Mouse (Mus musculus) MN1 (cell line): Measurements from ENCODE around the gene Olfr1223.
"Not testable (repeated sequence)": the region's sequence is repeated elsewhere in the genome, so short reads cannot be mapped to it uniquely, and the experiment has no call there.

Experiments used
- DNase-seq: peaks from one replicate; pipeline ENCODE4 v3.0.0-alpha.2; 2016; ENCODE audit warnings: low spot score

The Olfr1223 gene

GRCm38 (mm10) chr2:89151460-89151859 is at the start of gene Olfr1223:
Gene Olfr1223 (minus strand): TSS chr2:89151560.
- DNase-seq = no peak

GRCm38 (mm10) chr2:89199948-89200347 is 48.6 kb upstream of the Olfr1223 start, which contains the start of gene Olfr1226:
Gene Olfr1226 (minus strand): TSS chr2:89200048.
- DNase-seq = no peak

DNA sequence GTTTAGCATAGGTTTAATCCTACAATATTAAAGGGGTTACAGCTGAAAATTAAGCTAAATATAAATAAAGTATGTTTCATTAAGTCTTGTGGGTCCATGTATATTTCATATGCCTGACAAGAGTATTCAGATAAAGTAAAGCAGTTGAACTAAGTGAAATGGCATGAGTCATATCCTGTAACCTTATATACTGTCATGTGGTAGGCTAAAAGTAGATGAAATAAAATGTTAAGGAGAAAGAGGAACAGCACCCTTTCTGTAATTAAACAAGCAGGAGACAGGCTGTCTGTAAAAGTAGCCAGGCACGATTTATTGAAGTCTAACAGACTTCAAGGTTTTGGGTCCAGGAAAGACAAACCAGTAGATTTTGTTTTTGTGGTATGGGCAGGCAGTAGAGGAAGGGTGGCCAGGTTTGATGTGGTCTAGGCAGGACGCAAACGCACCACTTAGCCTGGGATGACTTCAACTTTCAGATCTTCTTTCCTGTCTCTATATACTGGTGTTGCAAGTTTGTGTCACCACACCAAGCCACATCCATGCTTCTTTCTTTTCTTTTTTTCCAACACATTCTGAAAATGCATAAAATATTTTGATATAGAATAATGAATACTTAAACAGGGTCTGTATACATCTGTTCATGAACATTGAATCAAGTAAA is 45.1 kb upstream of the Olfr1223 start:
- no peak for DNase-seq

DNA sequence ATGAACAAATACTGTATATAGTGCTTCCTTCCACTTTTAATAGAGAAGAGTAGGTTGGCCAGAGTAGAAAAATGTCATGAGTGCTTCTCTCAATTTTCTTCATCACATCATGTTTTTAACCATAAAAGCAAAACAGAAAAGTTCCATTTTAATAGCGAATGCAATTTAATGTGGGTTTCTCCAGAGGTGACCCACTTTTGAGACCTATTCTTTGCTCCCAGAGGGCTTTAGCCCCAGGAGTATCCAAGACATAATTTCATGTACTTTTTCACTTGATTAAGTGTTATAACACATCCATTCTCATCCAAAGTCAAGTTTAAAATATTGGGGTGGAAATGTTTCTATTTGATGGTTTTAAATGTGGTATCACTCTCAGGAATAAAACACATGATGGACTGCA is 23.2 kb upstream of the Olfr1223 start, which contains the start of gene Olfr1225:
Gene Olfr1225 (minus strand): TSS at position 101 of the 400 bp plus-strand sequence.
- DNase-seq = no peak

- DNase-seq = not testable (repeated sequence)
Measured at GRCm38 (mm10) chr2:89164711-89165110, 13.4 kb upstream of the Olfr1223 start.

DNA sequence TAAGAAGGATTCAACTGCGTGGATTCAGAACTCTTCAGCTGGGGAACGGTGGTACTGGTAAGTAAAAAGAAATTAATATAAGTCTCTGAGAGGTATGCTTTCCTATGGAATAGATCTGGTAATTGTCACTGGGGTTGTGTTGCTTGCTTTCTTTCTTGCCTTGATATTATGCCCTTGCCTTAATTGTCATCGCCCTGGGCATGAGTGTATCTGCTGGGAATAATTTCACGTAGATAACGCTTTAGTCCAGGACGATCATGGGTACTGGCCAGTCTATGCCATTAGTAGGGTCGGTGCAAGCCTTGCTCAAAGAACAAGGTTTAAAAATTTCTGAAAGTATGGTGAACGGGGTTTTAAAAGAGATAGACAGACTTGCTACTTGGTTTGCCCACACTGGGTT is 12.6 kb upstream of the Olfr1223 start, which contains the start of gene Olfr1224-ps1:
Gene Olfr1224-ps1 (minus strand): TSS at position 101 of the 400 bp plus-strand sequence.
- not testable (repeated sequence) for DNase-seq

- DNase-seq = no peak
Measured at GRCm38 (mm10) chr2:89132954-89133353, 18.4 kb downstream of the Olfr1223 start, which contains the start of gene Olfr1222. Gene Olfr1222 (minus strand): TSS chr2:89133054.

DNA sequence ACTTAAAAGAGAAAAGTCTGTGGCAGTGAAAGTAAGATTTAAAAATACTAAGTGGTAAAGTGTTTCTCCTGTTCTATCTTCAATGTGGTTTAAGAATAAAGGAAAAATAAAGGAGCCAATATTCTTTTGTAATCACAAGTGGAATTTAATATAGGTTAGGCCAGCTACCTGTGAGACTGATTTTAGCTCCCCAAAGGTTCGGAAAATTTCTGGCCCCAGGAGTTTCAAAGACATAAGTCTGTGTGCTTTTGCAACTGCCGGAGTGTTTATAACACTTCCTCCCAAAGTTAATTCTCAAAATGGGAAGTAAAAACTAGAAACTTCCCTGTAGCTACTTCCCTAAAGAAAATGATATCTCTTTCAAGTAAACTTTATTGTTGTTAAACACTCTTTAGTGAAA is 34.2 kb downstream of the Olfr1223 start, which contains the start of gene Olfr1221:
Gene Olfr1221 (minus strand): TSS at position 101 of the 400 bp plus-strand sequence.
- DNase-seq = no peak

GRCm38 (mm10) chr2:89106735-89107134 is 44.6 kb downstream of the Olfr1223 start, which contains the start of gene Olfr1220:
Gene Olfr1220 (minus strand): TSS chr2:89106835.
- no peak for DNase-seq

DNA sequence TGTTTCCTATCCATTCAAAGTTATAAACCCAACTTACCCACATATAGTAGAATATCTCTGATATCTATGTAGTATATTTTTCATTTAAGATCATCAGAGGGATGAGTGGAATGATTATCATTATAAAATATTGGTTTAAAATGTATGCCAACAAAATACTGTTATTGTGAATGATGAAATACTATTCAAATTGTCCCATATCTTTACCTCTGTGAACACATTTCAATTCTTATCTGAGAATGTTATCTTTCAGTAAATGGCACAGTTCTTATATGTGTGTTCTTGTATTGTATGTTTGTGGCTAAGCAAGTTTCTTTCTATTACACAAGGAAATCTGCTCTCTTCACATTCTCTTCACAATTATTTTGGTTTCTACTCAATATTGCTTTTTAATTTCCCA is 45.7 kb downstream of the Olfr1223 start:
- DNase-seq = no peak

DNA sequence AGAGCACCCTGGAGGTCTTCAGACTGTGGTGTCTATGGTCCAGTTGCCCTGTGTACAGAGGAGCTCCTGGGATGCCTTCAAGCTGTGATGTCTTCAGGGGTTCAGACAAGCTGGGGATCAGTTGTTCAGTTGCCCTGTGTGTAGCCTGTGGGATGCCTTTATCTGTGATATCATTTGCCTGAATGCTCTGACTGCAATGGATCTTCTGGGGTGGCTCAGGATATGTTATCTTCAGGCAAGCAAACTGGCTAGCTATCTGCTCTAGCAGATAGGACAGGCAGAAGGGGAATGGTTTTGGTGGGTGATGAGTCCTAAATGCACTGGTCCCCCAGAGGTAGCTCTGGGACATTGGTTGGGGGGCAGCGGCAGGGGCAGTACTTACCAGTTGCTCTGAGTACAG is 57.5 kb downstream of the Olfr1223 start:
- DNase-seq = no peak
